Mouse (Mus musculus): ENCODE data around the gene Kdelc2.

GRCm38 (mm10) chr9:53408953-53409361 is 25.1 kb downstream of the Kdelc2 start:
- TF ChIP-seq POLR2A (IDR thresholded peaks at IDR 0.05; ENCODE audit: borderline replicate concordance, low read depth, low read length) (no peak), CTCF (IDR thresholded peaks at IDR 0.05; ENCODE audit: low read depth, low read length) (no peak)
